Mouse (Mus musculus) right cerebral cortex, postnatal 4 days (tissue): Measurements from ENCODE around the gene Rusc2.

Experiments
- DNase-seq: peaks from one replicate; pipeline ENCODE4 v3.0.0-alpha.2; 2022

The Rusc2 gene

DNA sequence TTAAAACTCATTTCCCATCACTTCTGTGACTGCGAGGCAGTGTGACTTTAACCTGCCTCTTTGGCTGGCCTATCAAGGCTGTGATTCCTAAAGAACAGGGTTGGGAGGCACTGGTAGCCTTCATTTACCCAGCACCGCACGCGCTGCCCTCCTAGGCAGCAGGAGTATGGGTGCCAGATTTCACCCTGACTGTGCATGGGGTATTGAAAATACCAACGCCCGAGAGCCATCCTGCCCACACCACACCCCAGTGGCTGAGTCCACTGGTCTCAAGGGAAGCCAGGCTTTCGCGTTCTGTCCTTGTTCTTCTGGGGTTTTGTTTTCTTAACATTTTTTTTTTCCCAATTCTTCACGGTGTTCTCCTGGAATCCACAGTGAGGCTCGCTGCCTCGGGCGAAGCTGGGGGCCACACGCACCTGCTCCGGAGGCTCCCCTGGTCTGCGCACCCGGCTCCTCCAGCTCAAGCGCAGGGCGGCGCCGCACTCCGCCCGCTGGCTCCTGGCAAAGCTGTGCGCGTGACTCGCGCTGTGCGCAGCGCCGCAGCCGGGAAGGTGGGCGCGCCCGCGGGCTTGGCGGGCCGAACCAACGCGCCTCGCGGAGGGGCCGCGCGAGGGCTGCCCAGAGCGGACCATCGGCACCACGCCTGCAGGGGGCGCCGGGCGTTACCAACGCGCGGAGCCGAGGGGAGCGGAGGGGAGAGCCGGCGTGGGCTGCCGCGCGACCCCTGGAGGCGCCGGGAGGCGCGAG lies at the start of gene Rusc2:
TSS of gene Rusc2 (plus strand) at position 572 of the 747 bp plus-strand sequence.
- DNase-seq = peak; percentile 97

DNA sequence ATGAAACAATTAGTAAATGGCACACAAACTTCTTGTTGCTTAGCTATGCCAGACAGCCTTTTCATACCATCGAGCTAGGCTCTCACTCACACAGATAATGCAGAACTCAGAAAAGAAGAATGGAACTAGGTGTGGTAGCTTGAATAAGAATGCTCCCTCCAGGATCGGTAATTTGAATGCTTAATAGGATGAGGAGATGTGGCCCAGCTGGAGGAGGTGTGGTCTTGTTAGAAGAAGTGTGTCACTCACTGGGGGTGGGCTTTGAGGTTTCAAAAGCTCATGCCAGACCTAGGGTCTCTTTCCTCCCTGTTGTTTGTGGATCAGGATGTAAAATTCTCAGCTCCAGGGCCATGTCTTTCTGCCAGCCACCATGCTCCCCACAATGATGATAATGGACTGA lies 47.0 kb upstream of the Rusc2 start:
- DNase-seq = no peak

DNA sequence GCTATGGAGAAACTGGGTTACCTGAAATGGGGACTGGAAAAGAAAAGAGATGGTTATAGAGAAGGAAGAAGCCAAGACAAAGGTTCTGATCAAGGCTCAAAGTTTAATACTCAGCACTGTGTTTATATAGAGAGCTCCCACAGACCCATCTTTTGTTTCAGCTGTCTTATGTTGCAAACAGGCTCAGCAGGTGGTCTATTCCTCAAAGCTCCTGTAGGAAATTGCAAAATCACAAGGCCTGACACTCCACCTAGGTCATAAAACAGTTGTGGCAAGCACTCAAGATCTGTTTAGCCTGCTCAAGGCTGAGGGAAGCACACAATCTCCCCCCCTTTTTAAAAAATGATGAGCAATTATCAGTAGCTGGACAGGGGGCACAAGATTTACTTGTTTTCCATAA lies 45.6 kb upstream of the Rusc2 start:
- no peak for DNase-seq

DNA sequence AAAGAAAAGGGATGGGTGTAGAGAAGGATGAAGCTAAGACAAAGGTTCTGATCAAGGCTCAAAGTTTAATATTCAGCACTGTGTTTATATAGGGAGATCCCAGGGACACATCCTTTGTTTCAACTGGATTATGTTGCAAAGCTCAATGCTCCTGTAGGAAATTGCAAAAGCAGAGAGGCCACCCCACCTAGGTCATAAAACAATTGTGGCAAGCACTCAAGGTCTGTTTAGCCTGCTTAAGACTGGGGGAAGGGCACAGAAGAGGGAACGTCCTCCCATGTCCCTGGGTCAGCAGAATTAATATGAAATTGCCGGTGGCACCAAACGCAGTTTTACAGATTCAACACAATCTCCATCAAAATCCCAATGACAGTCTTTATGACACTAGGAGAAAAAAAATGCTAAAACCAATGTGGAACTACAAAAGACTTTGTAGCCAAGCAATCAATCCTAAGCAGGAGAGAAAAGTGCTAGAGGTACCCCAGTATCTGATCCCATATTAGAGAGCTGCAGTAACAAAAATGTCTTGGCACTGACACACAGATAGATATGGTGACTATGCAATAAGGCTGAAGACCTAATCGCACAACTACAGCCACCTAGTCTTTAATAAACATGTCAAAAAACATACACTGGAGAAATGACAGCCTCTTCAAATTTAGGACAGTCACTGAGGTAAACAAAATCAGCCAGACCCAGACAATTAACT lies 41.5 kb upstream of the Rusc2 start:
- no peak for DNase-seq

DNA sequence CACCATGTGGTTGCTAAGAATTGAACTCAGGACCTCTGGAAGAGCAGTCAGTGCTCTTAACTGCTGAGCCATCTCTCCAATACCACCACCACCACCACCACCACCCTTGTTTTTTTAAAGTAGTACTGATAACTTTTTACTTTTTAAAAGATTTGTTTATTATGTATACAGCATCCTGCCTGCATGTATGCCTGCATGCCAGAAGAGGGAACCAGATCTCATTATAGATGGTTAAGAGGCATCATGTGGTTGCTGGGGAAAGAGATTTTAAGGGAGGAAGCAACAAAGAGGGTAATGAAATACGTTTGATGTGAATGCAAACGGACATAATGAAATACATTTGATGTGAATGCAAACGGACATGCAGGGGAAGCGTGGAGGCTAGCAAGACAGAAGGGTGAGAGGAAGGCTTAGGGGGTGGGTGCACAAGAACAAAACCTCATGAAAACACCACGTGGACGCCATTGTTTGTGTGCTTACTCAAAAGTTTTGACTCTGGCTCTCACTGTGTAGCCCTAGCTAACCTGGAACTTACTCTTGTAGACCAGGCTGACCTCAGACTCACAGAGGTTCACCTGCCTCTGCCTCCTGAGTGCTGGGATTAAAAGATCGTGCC lies 40.4 kb upstream of the Rusc2 start:
- DNase-seq = no peak

DNA sequence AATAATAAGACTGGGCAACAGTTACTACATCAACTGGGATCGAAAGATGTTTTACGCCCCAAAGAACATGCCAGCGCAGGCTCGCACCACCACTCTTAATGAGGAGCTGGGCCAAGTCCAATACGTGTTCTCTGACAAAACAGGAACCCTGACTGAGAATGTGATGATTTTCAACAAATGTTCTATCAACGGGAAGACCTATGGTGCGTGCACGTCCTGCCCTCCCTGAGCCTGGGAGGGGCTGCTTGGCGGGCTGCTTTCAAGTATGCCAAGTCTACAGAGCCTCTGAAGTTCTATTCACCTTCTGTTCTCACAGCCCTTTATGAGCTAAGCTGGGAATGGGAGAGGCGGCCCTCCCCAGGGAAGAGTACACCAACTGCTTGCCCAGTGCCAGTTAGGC lies 39.3 kb upstream of the Rusc2 start:
- no peak for DNase-seq

DNA sequence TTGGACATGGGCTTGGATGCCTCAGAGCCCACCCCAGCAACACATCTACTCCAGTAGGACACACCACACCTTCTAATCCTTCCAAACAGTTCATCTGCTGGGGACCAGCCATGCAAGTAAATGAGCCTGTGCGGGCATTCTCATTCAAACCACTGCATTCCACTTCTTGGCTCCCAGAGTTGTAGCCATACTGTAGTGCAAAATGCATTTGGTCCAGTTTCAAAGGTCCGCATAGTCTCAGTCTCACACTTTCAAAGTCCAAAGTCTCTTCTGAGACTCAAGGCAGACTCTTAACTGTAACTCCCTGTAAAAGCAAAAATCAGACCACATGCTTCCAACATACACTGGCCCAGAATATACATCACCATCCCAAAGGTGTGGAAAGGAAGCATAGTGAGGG lies 36.8 kb upstream of the Rusc2 start:
- DNase-seq = no peak

DNA sequence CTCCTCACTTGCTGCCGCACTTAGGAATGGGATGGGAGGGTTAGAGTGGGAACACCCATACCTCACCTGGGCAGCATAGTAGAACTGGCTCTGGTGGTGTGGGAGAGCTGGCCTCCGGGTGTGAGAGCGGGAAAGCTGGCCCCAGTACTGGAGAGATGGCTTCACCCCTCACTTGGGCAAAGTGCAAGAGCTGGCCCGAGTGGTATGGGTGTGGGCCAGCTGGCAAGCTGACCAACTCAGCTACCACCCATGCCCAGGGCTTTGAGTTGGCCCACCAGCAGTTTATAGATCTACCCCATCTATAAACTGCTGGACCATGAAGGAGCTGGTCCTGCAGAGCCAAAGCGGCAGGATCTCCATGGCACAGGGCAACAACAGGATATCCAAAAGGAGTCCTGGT lies 32.6 kb upstream of the Rusc2 start:
- DNase-seq = no peak

DNA sequence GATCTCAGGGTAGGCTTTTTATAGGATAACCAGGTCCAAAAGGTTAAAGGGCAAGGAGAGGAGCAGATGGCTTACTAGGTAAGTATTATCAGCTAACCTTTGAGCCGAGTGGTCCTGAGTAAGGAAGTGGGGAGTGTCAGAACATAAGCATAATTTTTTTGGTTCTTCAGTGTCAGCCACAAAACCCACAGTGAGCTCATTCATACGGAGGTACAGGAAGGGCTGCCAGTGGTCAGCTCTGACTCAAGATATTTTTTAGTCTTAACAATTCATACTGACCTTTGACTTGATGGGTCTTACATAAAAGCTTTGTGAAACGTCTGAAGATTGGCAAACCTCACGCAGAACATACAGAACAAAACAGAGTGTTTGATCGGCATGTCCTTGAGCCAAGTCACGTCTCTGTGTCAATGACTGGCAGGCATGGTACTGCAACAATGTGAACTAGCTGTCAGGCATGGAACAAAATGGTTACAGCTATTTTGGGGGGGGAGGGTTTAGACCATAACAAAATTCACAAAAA lies 31.7 kb upstream of the Rusc2 start:
- no peak for DNase-seq

DNA sequence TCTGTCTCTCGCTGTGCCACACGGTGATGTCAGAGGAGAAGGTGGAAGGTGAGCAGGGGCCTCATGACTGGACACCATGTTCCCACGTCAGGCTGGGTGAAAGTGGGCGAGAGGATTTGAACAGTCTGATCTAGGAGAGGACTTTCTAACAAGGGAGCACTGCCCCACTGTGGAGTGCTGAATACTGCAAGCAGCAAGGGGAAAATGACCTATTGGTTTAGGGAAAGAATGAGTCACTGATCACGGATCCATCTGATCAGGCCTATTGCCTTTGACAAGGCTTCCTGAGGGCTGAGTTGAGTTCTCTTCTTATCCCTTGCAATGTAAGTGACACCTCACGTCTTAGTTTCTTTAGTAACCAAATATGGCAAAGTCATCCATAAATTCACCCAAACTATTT lies 28.1 kb upstream of the Rusc2 start:
- no peak for DNase-seq

DNA sequence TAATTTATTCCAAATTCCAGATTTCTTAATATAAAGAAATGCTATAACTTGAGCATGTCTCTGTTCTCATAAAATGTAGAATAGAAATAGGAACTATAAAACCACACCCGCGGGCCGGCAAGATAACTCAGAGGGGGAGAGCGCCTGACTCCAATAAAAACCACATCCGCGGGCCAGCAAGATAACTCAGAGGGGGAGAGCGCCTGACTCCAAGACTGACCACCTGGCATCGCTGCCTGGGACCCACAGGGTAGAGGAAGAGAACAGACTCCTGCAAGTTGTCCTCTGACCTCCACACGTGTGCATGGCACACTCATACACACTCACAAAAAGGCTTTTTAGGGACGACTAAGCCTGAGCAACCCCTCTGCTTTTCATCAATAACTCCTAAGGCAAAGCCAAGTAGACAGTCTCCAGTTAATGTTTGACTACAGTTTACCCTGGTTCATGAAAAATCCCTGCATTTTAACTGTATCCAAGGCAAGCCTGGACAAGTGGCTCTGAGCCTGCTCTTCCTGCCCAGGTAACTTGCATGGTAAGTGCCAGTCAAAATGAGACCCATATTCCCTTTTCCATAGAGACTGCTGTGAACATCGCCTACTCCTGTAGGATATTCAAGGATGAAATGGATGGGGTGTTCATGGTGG lies 16.7 kb upstream of the Rusc2 start:
- no peak for DNase-seq

DNA sequence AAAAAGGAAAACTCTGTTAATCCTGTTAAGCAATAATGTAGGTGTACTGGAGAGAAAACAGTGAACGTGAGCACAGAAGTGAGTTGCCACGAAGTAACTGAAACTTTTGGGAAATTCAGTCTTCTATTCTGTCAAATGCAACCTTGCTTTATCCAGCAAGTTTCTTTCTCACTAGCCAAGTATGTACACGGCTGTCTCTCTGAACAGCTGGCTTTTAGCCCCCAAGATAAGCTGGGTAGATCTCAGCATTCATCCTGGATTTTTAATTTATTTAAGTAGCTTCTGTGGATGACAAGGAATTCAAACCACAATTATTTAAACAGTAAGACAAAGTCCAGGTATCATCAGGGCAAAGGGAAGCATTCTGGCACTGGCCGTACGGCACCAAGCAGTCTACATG lies 14.5 kb upstream of the Rusc2 start:
- DNase-seq = no peak

DNA sequence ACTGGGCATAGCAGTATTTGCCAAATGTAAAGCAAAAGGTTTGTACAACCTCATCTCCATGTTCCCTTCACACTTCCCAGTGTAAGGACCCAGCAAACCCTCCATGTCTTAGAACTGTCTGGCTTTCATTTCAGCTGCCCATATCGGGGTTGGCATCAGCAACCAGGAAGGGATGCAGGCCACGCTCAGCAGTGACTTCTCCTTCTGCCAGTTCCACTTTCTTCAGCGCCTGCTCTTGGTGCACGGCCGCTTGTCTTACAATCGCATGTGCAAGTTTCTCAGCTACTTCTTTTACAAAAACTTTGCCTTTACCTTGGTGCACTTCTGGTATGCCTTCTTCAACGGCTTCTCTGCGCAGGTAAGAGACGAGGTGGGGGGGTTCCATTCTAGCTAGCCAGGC lies 14.0 kb upstream of the Rusc2 start:
- no peak for DNase-seq

DNA sequence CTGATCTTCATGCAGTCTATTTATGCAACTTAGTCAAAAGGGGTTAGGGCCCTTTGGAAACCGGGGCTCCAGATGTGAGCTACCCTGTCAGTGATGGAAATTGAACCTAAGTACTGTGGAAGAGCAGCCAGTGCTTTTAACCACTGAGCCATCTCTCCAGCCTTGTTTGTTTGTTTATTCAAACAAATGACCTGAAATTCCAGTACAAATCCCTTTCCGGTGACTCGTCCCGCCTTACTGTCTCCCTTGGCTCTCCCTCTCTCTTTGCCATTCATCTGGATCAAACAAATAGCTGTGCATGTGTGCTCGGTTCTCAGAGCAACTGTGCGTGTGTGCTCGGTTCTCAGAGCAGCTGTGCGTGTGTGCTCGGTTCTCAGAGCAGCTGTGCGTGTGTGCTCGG lies 10.4 kb upstream of the Rusc2 start:
- DNase-seq = no peak

DNA sequence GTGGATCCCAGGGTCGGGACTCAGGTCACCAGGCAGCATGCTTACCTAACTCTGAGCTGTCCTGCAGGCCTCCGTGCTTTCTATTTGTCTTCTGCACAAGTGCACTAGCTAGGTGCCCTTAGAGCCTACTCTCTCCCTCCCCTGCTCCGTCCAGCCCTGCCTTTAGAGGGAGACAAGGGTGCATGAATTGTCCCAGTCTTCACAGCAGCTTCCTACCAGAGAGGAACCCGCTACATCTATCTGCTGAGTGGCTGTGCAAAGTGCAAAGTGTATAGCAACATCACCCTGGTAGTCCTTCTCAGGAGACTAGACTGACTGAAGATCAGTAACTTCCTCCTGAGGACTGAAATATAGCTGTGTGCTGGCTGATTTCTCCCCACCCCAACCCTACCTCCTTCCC lies 9.6 kb upstream of the Rusc2 start:
- no peak for DNase-seq

DNA sequence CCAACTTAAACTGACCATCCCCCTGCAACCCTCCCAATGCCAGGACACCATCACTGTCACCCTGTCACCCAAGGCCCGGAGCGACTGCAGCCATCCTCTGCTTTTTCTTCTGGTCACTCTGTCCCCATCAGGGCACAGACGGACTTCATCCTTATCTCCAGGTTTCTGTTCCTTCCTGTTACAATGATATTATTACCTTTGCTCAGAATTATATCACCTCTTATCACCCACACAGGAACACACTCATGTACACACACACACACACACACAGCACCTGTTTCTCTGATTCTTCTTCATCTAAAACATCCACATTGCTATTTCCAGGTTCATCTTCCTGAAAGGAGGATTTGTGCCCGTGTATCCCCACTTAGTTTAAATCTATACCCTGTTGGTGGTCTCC lies 7.5 kb upstream of the Rusc2 start:
- no peak for DNase-seq

DNA sequence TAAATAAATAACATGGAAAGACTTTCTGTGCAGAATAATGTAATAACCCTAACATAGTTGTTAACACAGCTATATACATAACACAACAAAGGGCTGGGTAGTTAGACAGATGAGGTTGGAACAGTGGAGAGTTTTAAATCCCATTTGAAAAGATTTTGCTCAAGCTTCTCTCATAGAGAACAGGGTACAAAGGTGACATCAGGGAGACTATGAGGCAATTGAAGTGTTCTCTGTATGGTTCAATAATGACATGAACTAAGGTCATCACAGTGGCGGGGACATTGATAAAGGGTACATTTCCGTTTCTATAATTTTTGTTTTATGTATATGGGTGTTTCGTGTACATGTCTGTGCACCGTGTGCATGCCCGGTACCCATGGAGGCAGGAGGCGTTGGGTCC lies 2.2 kb upstream of the Rusc2 start:
- no peak for DNase-seq

DNA sequence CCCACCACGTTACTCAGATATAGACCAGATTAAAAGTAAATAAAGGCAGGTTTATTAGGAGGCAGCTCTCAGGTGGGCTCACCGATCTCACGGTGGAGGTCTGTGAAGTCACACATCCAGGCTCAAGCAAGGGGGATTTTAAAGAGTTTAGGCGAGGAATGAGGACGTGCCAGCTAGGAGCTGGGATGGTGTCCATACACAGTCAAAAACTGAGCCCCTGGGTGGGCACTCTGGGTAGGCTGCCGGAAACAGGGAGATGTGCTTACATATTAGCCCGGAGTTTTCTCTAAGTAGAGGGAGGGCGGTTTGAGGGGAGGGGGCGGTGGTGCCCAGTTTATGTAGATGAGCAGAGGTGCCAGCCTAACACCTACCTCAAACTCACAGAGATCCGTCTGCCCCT lies 828 bp upstream of the Rusc2 start:
- no peak for DNase-seq

DNA sequence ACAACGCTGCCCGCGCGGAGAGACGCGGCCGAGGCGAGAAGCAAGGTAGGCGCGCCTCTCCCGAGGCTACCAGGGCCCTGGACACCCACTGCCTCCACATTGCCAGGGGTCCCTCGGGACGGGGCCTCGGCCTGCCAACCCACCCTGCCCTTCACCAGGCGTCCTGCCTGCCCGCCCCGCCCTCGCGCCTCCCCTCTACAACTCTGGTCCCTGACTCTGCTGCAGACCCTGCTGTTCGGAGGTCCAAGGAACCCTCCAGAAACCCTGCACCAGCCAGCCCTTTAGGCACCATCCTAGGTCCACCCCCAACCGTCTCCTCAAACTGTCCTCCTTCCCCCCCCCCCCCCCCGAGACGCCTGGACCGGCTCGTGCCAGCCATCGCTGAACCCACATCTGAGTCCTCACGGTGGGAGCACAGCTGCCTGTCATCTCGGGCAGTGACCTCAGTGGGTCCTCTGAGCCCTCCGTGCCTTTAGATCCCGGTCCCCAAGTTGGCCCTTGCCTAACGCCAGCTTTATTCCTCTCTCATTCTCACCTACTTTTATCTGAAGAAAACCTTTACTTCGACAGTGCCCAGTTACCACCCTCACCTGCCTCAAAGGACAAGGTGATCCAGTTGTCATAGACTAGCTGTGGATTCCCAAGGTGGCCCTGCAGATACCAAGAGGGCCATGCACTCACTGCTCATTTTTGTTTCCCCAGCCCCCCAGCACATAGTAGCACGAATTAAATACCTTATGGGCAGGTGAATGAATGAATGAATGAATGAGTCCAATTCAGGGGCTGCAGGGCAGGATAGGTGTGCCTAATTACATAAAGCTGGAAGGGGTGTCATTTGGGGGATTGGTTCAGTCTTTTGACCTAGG lies 609 bp downstream of the Rusc2 start:
- DNase-seq = peak; percentile 17

DNA sequence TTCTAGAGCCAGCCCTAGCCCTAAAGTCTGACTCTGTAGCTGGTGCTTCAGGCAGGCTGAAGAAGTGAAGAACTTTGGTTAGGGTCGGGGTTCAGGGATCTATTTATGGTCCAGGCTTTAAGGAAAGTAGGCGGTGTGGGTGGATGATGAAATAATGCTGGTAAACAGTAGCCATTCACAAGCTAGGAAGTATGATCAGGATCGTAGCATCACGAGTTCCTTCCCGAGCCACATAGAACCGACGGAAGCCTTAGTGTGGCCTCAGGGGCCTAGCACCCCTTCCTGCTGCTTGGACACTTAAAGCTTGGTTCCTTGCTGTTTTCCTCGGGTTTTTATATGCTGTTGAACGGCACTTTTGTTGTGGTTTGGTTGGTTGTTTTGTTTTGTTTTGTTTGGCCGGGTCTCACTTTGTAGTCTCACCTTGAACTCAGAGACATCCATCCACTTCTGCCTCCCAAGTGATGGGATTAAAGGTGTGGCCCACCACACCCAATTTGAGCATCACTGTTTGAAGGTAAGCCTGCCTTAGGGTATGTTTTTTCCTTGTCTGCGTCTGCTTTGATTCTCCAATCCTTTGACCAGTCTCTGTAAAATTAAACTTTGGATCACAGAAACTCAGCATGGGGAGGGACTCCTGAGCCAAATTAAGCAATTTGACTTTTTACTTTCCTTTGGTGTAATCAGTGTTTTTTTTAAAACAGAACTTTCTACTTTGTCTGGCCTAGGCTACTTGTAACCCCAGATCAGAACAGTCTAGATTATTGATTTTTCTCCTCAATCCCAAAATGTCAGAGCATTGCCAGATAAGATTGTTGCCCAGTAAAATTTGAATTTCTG lies 1.7 kb downstream of the Rusc2 start:
- no peak for DNase-seq

DNA sequence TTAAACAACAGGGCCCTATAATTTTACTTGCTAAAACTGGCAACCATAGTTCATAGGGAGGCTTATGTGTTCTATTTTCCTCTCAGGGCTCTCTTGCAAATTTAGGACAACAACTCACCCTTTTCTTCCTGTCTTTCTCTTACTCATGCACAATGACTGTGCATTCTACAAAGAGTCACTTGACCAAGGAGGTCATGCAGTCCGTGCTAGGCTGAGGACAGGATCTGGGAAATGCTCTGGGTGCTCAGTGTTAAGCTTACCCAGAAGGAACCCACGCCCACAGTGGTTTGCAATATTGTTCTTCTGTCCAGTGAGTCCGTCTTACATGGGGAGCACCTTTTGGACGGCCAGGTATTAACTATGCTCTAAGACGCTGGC lies 2.3 kb downstream of the Rusc2 start:
- DNase-seq = no peak

DNA sequence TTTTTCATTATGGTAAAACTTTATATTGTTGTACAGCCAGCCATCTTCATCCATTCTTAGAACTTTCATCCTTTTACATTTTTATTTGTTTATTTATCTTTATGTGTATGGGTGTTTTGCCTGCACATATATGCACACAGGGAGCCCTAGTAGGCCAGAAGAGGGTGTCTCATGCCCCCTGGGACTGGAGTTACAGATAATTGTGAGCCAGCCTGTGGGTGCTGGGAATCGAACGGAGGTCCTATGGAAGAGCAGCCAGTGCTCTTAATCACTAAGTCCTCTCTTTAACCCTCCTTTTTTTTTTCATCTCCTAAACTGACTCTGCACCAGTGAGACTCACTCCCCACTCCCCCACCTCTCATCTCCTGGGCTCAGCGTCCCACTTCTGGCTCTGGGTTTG lies 2.8 kb downstream of the Rusc2 start:
- DNase-seq = no peak
